Mouse (Mus musculus) frontal cortex, postnatal 25 days (tissue): ENCODE results near the gene Tmem135.

Source experiments
- DNase-seq, 2 experiments: peaks; one replicate each; pipeline ENCODE4 v3.0.0; 2022; ENCODE audit warnings: low spot score in 2 of 2

Tmem135 gene

DNA sequence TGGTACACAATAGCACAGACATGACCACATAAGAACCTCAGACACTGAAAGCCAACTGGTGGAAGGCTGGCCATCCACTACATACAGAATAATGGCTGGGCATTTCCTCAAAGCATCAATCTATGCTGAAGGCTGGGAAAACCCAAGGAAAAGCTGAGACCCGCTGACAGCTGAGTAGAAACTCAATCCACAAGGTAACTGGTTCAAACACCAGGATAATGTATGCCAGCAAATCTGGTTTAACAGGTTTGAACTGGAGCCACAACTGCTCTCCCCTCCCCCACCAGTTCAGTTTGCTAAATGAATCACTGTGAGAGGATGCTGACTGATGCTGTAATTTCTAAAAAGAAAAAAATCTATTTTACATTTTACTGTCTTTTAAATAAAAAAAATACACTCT lies 222.7 kb downstream of the Tmem135 start:
- no peak for DNase-seq

DNA sequence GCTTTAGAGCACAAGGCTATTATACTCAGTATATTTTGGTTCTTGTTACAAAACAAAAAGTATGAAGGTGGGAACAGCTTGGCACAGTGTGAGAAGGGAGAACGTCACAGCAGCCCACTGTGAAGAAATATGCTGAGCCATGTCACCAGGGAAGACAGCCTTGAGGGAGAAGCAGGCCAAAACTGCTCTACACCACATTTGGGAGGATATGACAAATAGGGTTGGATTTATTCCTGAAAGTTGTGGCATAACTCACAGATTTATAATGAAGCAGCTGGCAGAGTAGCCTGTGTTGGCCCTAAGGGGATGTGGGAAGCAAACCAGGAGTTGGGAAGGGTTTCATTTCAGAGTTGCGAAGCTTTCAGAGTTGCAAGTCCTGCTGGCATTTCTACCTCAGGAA lies 225.4 kb downstream of the Tmem135 start:
- DNase-seq = peak in 1 of 2 experiments; percentile 23

DNA sequence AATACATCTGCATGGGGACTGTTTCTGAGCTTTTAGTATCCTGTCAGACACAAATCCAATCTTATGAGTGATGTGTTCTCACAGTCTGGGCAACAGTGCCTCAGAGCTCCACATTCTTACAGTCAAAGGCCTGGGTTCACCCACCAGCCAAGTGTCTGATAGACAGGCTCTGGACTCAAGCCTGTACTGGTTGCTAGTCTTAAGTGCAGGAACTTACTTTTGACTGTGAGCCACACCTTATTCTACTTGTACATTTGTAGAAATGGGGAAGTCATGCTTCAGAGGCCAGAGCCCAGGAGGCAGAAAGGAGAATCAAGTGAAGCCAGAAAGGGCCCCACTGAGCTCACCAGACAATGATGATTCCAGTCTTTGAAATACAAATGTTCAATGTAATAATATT lies 226.1 kb downstream of the Tmem135 start:
- DNase-seq = no peak

DNA sequence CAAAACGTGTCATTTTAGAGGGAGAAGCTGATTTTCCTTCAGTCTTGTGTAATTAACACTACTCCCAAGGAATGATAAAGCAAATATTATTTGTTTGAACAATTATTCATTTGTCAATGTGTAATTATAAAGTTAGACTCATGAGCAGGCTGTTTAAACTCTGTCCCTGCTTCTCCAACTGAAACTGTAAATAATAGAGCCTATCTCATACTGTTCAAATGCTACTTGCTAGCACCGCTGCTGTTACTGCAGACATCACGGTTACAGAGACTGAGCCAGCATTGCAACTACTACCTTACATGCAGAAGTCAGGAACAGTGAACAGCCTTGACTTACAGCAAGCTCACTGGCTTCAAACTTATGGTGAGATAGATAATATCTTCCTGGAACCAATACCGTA lies 229.6 kb downstream of the Tmem135 start:
- DNase-seq = no peak

DNA sequence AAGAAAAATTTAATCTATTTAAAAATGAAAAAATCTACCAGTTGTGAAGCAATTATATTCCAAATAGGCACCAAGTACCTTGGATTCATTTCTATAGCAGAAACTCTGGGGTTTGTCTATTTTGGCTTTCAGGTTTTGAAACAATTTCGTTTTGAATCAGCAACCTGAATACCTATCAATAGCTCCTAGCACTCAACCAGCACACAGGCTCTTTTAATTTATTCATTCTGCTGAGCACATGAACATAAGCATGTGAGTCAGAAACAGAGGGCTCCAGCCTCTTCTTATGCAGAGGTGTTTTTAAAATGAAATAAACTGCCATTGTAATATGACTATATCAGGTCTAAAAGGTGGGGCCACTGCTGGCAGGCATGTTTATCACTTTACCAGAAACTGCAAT lies 231.0 kb downstream of the Tmem135 start:
- DNase-seq = no peak

DNA sequence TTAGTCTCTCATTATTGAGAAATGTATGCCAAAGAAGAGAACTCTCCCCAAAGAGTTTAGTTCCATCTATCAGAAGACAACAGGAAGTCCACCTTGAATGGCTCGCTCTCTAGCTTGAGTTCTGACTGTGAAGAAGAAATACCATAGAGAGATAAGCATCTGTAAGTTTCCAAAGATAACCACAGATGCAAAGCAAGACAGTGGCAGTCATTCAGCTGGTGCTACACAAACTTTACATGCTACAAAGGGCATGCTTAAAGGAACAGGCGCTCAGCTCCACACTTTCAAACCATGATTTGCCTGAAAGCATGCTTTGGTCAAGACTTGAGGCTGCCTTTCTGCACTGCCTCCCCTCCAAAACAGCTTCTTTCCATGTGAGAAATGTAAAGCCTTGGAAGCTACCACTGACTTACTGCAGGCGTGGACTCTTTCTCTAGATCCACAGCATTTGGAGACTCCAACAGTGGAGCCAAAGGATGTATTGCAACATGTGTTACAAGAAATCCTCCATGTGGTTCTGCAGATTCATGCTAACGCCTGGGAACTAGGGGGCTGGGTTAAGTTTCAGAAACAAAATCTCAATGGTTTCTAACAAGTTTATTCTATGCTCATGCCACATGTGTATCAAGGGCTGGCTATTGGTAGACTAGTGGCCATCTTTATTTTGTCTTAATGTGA lies 232.1 kb downstream of the Tmem135 start:
- DNase-seq = no peak

DNA sequence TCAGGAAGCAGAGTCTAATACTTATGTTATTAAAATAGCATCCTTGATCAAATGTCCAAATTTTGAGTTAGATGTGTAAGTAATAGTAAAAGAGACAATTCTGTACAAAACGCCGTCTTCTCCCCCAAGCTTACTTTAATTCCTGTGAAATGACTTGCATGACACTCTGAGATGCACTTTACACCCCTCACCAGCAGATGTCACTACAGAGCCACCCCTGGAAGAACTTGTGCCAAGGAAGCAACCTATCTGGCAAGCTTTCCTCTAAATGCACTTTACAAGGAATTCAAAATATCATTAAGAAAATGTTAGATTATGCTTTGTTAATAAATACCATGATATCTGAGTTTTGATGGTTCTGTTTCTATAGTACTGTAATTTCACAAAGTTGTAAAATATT lies 235.4 kb downstream of the Tmem135 start:
- peak; percentile 62 to 79 for DNase-seq

DNA sequence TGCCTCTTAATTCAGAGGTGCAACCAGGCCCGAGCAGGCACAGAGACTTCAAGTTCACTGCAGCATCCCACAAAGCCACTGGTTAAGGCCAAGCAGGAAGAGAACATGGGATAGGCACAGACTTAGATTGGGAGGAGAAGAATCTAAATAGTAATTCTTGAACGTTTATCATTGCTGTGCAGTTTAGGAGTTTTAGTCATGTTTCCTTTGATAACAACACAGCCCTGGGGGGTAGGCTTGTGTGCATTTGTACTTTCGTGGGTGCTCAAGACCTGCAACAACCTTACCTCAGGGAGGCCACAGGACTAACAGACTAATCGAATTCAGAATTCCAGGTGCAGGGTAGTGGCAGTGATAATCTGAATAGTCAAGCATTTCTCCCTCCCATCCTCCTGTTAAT lies 238.5 kb downstream of the Tmem135 start:
- no peak for DNase-seq

DNA sequence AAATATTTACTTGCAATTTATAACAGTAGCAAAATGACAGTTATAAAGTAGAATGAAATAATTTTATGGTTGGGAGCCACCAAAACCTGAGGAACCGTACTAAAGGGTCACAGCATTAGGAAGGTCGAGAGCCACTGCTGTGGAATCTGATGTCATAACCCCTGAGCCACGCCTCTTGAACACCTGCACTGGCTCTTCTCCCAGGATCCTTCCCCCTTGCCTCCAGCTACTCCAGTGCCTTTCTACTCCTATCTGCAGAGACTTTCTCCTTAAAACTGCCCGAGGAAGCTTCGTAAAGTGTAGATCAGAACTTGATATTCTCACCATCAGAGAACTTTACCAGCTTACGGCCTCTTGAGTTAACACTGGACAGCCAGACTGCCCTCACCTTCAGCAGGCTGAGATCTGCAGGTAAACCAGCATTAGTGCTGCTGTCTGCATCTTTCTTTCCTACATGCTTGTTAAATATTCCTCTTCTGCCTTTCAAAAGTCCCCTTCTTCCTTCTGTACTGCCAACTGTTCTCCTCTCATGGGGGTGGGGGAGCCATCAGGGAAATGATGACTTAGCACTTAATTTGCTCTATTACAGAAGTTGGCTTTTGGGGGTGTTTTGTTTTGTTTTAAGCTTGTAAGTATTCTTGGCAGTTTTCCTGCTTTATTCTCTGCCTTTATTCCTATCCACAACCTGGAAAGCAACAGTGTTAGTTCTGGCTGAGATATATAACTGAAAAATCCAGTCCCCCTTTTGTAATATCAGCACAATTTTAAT lies 242.2 kb downstream of the Tmem135 start:
- DNase-seq = no peak

DNA sequence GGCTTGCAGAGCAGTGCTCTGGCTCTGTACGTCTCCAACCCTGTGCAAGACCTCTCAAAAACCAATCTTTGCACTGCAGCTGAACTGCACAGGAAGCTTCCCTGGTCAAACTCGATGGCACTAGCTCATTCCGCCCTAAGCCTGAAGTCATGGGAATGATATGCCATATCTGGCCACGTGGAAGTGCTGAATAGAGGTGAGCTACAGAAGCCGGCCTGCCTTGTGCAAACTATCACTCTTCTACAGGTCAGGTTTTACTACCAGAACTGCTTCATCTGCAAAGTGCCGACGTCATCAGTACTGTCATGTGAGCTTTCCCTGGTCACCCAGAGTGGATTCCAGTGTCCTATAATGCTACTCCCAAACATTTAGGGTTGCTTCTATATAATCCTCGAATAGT lies 246.7 kb downstream of the Tmem135 start:
- no peak for DNase-seq

DNA sequence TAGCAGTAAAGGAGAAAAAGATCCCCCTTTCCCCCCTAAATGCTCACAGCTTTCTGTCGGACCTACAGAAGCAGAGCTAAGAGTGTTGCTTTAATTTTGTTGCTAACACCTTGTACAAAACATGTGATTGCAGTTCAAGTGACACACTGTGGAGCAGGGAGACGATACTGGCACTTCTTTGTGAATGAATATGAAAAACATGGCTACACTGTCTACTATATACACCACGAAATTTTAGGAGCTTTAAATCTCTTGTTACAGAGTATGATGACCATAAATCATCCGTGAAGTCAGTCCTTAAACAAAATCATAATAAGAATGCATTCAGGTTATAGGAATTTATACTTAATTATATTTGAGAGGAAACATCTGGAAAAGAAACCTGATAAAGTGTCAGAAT lies 247.4 kb downstream of the Tmem135 start:
- no peak for DNase-seq

DNA sequence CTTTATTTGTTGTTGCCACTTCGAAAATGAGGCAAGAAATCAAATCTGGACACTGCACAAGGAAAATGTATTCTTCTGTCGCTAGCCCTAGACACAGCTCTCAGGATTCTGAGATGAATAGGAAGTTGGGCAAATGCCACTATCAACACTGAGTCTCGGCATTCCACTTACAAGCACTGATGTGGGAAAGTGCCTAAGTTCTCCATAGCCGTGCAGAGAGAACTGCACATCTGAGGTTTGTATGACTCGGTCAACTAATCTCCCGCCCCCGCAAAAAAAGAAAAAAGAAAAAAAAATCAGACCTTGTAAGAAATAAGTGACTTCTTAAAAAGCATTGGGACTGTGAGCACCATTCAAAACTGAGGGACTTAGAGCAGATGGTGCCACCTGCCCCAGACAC lies 248.3 kb downstream of the Tmem135 start:
- DNase-seq = no peak

DNA sequence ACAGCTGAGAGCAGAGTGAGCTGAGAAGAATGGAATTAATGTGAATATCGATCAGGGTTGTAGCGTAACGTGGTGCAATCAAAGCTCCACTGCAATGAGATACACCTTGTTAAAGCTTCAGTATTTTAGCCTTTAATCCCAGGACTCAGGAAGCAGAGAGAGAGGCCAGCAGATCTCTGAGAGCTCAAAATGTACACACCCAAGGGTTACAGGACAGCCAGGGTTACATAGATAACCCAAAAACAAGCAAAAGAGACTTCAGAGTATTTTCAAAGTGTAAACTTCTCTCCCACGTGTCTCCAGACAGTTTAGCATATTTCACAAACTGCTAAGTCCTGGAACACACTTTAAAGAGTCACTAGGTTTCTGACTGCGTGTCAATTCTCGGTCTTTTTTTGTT lies 248.8 kb downstream of the Tmem135 start:
- no peak for DNase-seq

DNA sequence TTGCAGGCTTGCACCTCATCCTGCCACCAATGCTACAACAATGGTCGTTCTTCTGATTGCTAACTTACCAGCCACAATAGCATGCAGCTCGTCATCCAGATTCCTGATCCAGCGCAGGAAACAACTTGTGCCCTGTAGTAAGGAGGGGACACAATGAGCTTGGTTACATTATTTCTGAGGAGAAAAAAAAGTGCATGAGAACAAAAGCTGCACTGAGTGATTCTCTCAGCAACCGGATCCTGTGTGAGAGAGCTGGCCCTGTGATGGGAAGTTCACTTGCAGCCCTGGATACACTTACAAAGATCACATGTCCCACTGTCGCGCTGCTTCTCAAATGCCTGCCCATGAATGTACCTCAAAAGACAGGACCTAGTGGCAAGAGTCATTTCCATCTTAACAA lies 252.7 kb downstream of the Tmem135 start:
- no peak for DNase-seq

DNA sequence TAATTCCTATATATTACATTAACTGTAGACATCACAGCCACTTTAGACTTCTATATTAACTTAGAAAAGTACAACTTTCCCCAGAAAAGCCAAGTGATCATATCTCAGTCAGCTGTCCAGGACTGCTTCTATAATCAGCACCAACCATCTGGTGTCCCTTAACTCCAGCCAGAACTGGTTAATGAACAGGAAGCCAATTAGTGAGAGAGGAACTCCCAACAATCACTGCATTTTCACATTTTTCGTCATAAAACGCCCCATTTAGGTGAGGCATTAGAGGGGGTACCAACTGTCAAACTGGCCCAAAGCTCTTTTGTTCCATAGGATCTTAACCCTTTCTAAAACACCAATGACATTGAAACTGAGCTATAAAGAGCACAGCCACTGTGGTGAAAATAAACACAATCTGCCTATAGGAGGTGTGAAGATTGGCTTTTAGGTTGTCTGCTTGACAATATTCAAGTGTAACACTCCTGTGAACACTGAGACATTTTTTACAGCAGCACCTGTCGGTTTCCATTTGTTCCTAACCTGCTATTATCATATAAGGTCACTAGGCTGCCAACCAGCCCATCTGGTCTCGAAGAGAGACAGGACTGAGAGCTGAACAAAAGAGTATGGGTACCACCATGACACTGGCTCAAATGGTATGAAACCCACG lies 263.3 kb downstream of the Tmem135 start:
- no peak for DNase-seq

DNA sequence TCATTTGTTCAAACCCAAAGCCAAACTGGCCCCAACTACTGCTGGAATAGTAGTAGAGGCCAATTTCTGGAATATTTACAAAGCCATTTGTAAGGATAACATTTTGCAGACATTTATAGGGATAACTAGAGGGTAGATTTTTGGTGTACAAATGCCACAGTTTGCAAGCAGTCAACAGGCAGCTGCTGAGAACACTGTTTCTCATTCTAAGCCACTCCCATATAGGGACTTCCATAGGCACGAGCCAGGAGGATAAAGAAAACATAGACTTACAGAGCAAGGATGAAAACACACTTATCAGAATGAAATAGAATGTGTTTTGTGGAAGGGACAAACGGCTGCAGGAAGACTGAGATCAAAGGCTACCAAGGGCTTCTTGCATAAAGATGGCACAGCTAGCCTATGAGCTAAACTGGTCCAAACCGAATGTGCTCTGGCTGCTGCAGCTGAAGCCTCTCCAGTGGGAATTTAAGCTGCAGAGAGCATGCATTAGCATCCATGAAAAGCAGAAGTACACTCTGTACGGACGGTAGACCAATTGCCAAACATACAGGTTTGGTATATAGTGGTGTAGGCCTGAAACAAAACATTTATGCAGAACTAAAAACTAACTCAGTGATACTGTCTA lies 269.0 kb downstream of the Tmem135 start:
- DNase-seq = no peak

DNA sequence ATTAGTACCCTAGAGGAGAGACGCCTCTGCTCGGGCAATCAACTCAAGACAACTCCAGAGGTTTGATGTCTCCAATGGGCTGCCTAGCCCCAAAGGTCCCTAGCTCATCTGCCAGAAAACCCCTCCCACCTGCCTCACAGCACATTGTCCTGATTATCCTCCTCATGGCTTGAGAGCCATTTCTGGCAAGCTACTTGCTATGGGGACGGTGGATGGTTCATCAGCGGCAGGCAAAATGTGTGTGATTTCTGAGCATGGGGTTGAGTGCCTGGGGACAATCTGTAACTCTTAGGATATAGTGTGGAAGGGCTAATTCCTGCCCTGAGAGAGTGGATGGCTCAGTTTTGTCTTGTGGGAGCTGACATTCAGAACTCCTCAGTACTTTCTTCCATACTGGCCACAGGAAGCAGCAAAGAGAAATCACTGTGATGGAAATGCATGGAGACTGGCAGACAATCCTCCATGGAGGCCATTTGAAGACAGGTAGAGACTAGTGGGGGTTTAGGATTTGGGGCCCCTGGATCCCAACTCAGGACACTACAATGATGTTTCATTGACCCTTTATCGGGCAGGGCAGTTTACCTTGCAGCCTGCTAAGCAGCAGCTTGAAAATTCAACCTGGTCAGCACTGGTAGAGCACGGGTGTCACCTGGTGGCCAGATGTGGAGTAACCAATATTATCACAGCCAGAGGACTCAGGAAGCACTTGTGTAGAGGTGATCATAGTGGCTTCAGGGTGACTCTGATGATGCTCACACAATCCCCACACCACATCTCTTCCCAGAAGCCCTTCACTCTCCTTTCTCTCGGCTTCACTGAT lies 277.7 kb downstream of the Tmem135 start:
- DNase-seq = peak; percentile 36 to 43

DNA sequence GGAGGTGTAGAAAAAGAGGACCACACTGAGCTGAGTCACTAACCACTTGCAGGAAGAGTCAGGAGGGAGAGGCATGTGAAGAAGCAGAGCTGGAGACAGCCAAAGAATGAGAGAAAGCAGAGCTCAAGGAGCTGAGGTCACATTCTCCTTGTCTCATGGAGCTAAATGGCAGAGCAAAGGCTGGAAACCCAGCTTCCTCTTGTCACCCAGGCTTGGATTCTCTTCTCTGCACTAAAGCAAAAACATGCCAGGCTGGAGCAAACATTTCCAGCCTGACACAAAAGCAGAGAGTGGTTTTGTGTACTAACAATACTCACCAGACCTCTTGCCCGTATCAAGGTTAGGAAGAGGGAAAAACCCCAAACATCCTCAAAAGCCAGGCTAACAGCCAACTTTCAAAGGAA lies 287.8 kb downstream of the Tmem135 start:
- DNase-seq = no peak

DNA sequence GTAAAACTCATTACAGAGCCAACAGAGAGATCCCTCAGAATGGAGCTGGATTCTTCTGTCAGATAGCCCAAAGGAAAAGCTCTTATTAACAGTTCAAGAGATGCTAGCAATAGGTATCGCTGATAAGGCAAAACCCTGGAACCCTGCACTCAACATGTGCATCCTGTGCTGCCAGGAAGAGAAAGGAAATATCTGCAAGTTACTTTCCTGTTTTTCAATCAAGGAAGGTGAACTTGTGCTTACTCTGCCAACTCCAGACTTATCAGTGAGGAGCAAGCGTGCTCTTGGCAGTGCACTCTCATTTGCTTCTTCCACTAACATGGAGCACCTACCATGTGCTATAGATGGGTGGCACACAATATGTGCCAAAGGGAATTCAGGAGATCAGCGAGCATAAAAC lies 288.4 kb downstream of the Tmem135 start:
- no peak for DNase-seq

DNA sequence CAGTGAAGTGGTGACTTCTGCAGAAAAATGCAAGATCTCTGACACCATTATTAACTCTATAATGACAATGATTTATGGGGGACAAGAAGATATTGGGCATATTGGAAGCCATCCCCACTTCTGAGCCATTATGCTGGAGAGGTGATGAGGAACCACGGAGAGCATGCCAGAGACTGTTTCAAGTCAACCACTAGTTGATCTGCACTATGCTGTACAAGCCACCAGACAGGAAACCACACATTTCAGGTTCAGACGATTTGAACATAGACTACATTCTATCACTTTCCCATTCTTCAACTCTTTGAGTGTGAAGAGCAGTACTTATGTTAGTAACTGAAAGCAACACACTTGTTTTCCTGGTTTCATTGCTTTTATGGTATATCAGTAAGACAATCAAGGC lies 297.6 kb downstream of the Tmem135 start:
- no peak for DNase-seq

DNA sequence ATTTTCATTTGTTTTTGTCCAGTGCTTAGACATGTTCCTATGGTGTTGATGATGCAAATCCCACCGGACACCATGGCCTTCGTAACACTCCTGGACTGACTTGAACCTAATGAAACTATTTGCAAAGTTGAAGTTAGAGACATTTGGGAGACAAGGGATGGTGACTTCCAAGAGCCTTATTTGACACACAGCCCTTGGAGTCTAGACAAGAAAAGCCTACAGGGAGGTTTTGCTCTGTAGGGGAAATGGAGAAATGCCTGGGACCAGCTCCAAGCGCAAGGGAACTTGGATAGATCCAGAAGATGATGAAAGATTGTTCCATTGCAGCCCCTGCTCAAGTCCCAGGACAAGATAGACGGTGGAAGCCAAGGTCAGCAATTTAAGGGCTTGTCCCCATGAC lies 304.3 kb downstream of the Tmem135 start:
- DNase-seq = no peak
